9 mouse cellular contexts compared by ENCODE assay signal in the genomic region with DNA sequence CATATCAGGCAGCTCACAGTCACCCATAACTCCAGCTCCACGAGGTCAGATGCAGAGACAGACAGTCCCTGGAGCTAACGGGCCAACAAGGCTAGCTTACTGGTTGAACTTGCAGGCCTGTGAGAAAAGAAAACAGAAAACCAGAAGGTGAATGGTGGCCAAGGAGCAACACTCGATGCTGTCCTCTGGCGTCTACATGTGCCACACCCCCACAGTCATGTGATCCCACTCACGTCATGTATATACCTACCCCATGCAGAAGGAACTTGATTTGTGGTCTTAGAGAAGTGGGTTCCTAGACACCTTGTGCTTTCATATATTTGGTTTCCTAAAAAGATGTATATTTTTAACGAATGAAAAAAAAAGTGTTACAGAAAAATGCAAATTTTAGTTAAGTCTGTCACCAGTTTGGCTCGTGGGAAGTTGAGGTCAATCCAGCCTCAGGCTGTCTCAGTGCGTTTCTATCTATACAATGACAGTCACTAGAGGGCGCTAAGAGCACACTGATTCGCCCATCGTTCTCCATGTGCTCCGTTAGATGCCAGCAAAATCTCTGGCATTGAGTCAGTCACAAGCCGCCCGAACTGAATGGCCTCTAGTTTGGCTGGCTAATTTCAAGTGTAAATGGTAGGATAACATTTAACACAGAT. TPM values are rescaled to one million over a fixed set of nuclear protein-coding genes. Genes with fewer than 3 reads are reported as not detected.
DNase-seq lines count a peak whose midpoint lies in the region; ATAC-seq lines count a peak whose summit lies in the region.
"Had no signal": no experiment of that assay in that cellular context is flagged by ENCODE, and none has a peak within 500 bp of the region (broad histone marks: within the 10 kb centered on the region; RNA-seq: fewer than 3 reads in every experiment).

No protein-coding gene starts in this region.

- WGBS in embryonic facial prominence, embryonic 15.5 days = 12% methylated on average over 14 of the region's 14 CpGs
- 14% methylated on average over 14 of the region's 14 CpGs for WGBS in heart, embryonic 10.5 days
- 14% methylated on average over 14 of the region's 14 CpGs for WGBS in kidney, embryonic 14.5 days

- peak; percentile 71 to 81 for DNase-seq in adrenal gland, postnatal 36 days
- peak; percentile 87 for DNase-seq in heart, embryonic 10.5 days (ENCODE audit: low spot score)
- peak; percentile 54 for DNase-seq in liver
- DNase-seq in monocyte, adult 2 months (ENCODE audit: low read depth in 1 of 2, low spot score in 2 of 2) = peak; percentile 11 to 15
- DNase-seq in telencephalon, adult 2 months (ENCODE audit: low read depth, low spot score) = peak; percentile 75

- peaks cover 11% of the 10 kb centered on the region for H3K4me1 ChIP-seq in embryonic facial prominence, embryonic 15.5 days
- H3K4me1 ChIP-seq in heart, embryonic 10.5 days = peaks cover 10% of the 10 kb centered on the region
- H3K4me1 ChIP-seq in kidney, embryonic 14.5 days (ENCODE audit: control insufficient read depth, insufficient read depth, low read length) = peaks cover 4% of the 10 kb centered on the region; the same call in 1 of the 2 replicates

- H3K9me3 ChIP-seq in embryonic facial prominence, embryonic 15.5 days (replicated peaks) = no peaks in the 10 kb centered on the region
- H3K9me3 ChIP-seq in heart, embryonic 10.5 days = no peaks in the 10 kb centered on the region
- no peaks in the 10 kb centered on the region for H3K9me3 ChIP-seq in kidney, embryonic 14.5 days (ENCODE audit: control insufficient read depth, low read length)

- no peak overlapping the region for H3K9ac ChIP-seq in embryonic facial prominence, embryonic 15.5 days
- no peak overlapping the region for H3K9ac ChIP-seq in kidney, embryonic 14.5 days (ENCODE audit: low read depth, low read length)

- H3K27ac ChIP-seq in embryonic facial prominence, embryonic 15.5 days (replicated peaks) = no peak overlapping the region
- no peak overlapping the region for H3K27ac ChIP-seq in heart, embryonic 10.5 days
- no peak overlapping the region for H3K27ac ChIP-seq in kidney, embryonic 14.5 days (ENCODE audit: low read depth, low read length)
- H3K27ac ChIP-seq: macrophage had no signal

- H3K27me3 ChIP-seq in embryonic facial prominence, embryonic 15.5 days = peaks cover 15% of the 10 kb centered on the region
- peaks cover 42% of the 10 kb centered on the region for H3K27me3 ChIP-seq in heart, embryonic 10.5 days (ENCODE audit: insufficient read depth, poor library complexity, severe bottlenecking)
- H3K27me3 ChIP-seq in kidney, embryonic 14.5 days (ENCODE audit: control insufficient read depth, insufficient read depth, low read length) = no peaks in the 10 kb centered on the region

- ATAC-seq in CD4-positive, CD25-positive, alpha-beta regulatory T cell, adult 4 months = peak; percentile 86
- ATAC-seq in embryonic facial prominence, embryonic 15.5 days (ENCODE audit: insufficient number of reproducible peaks, low FRiP score, low TSS enrichment, low read depth) = no peak; the same call in 1 of the 2 replicates
- peak; percentile 79 for ATAC-seq in kidney, embryonic 14.5 days (ENCODE audit: low FRiP score, low TSS enrichment)

- H3K36me3 ChIP-seq in embryonic facial prominence, embryonic 15.5 days = no peaks in the 10 kb centered on the region
- no peaks in the 10 kb centered on the region for H3K36me3 ChIP-seq in heart, embryonic 10.5 days
- H3K36me3 ChIP-seq in kidney, embryonic 14.5 days (ENCODE audit: control insufficient read depth, insufficient read depth, low read length) = no peaks in the 10 kb centered on the region

- H3K4me3 ChIP-seq in embryonic facial prominence, embryonic 15.5 days (replicated peaks) = no peak overlapping the region
- H3K4me3 ChIP-seq in heart, embryonic 10.5 days = no peak overlapping the region
- no peak overlapping the region for H3K4me3 ChIP-seq in kidney, embryonic 14.5 days (ENCODE audit: low read length)

- H3K4me2 ChIP-seq in embryonic facial prominence, embryonic 15.5 days (replicated peaks) = peak overlapping the region; percentile 19
- no peak overlapping the region for H3K4me2 ChIP-seq in kidney, embryonic 14.5 days (replicated peaks; ENCODE audit: low read depth, low read length)

RNA-seq across cellular contexts. Expression of a gene that starts 4.0 kb away (rescaled TPM):
- not detected for polyA plus RNA-seq in CD4-positive, CD25-positive, alpha-beta regulatory T cell, adult 4 months (2017; shearing (Covaris generic))
- 10 to 100 TPM; 10.7 to 15.3 TPM for total RNA-seq in adrenal gland, postnatal 36 days (2021)
- polyA plus RNA-seq in embryonic facial prominence, embryonic 15.5 days (2015; fragmentation: Nextera tagmentation; extraction: Ambion mirVana) = 16.3 and 34.5 TPM in 2 replicates
- 1.4 and 4.2 TPM in 2 replicates for polyA plus RNA-seq in heart, embryonic 10.5 days (2016; fragmentation: Nextera tagmentation; extraction: Ambion mirVana)
- 47.5 and 53.0 TPM in 2 replicates for polyA plus RNA-seq in kidney, embryonic 14.5 days (2014; fragmentation: Nextera tagmentation; extraction: Ambion mirVana)
- polyA plus RNA-seq: macrophage had no signal

RNA-seq across cellular contexts. Expression of a gene that starts 50.9 kb away (rescaled TPM):
- polyA plus RNA-seq in CD4-positive, CD25-positive, alpha-beta regulatory T cell, adult 4 months (2017; shearing (Covaris generic)) = 10 to 100 TPM; 60.4 to 66.0 TPM
- total RNA-seq in adrenal gland, postnatal 36 days (2021) = 10 to 100 TPM; 36.1 to 38.7 TPM
- polyA plus RNA-seq in embryonic facial prominence, embryonic 15.5 days (2015; fragmentation: Nextera tagmentation; extraction: Ambion mirVana) = 15.8 and 16.7 TPM in 2 replicates
- 19.0 and 22.0 TPM in 2 replicates for polyA plus RNA-seq in heart, embryonic 10.5 days (2016; fragmentation: Nextera tagmentation; extraction: Ambion mirVana)
- polyA plus RNA-seq in kidney, embryonic 14.5 days (2014; fragmentation: Nextera tagmentation; extraction: Ambion mirVana) = 20.0 and 26.8 TPM in 2 replicates

Comparison
In these comparisons a context has a peak if more than half of its experiments do, and no peak if none do; other contexts are left out.
1. DNase-seq: peak in every context shown above with its lines; median percentile 87 in heart, embryonic 10.5 days; 76 in adrenal gland, postnatal 36 days; 75 in telencephalon, adult 2 months; 54 in liver; 13 in monocyte, adult 2 months.